Mouse (Mus musculus) neutrophil, adult 59 days (primary cell): Measurements from ENCODE around the gene Sh3glb2. TPM values are rescaled to one million over a fixed set of nuclear protein-coding genes. Genes with fewer than 3 reads are reported as not detected.

Source experiments
- total RNA-seq, 2 experiments: library from RNA; stranded (reverse); gene quantifications; 1 replicate in 1 of 2; 2 replicates in 1 of 2; pipeline ENCODE4 v1.2.4; 2023

Sh3glb2 gene
- 10 to 100 TPM; 14.6 to 16.0 TPM for total RNA-seq

GRCm38 (mm10) chr2:30358533-30359531, at the start of gene Sh3glb2:
Gene Sh3glb2, minus strand, starts transcription at chr2:30359337.

GRCm38 (mm10) chr2:30392114-30392576, 33.0 kb upstream of the Sh3glb2 start, which contains the start of gene Dolpp1:
Gene Dolpp1, plus strand, starts transcription at chr2:30392254.

GRCm38 (mm10) chr2:30363773-30364650, 4.9 kb upstream of the Sh3glb2 start, which contains the start of gene Miga2:
Gene Miga2, plus strand, starts transcription at chr2:30364233.

Other genes with a start within 250 kb of the Sh3glb2 start
- gene Zer1, start 234.8 kb downstream of the Sh3glb2 start, total RNA-seq: 10 to 100 TPM; 32.6 to 35.7 TPM
- gene Tbc1d13, start 225.6 kb downstream of the Sh3glb2 start, total RNA-seq: 10 to 100 TPM; 44.3 to 51.3 TPM
- gene Endog, start 187.8 kb downstream of the Sh3glb2 start, total RNA-seq: 1 to 10 TPM; 3.2 to 3.4 TPM
- gene Spout1, start 180.9 kb downstream of the Sh3glb2 start, total RNA-seq: 10 to 100 TPM in 1 of 2 experiments, 1 to 10 TPM in 1; 7.6 to 10.1 TPM
- 1 to 10 TPM; 2.5 TPM for gene Kyat1, start 153.5 kb downstream of the Sh3glb2 start, total RNA-seq
- gene Lrrc8a, start 121.6 kb downstream of the Sh3glb2 start, total RNA-seq: 10 to 100 TPM; 16.2 to 19.7 TPM
- under 1 TPM in 1 of 2 experiments, not detected in 1; 0.64 TPM for gene Gm28035, start 118.8 kb downstream of the Sh3glb2 start, total RNA-seq
- gene Phyhd1, start 93.1 kb downstream of the Sh3glb2 start, total RNA-seq: 1 to 10 TPM; 1.4 to 2.4 TPM
- 1 to 10 TPM in 1 of 2 experiments, not detected in 1; 8.2 TPM for gene Gm28038, start 78.3 kb downstream of the Sh3glb2 start, total RNA-seq
- 1 to 10 TPM; 4.6 to 6.1 TPM for gene Dolk, start 73.0 kb downstream of the Sh3glb2 start, total RNA-seq
- gene Nup188, start 72.9 kb downstream of the Sh3glb2 start, total RNA-seq: 10 to 100 TPM; 30.0 to 30.1 TPM
- gene Miga2, start 4.9 kb upstream of the Sh3glb2 start, total RNA-seq: 1 to 10 TPM; 5.9 to 7.6 TPM
- gene Dolpp1, start 32.9 kb upstream of the Sh3glb2 start, total RNA-seq: 10 to 100 TPM; 10.8 to 12.6 TPM
- gene Crat, start 56.5 kb upstream of the Sh3glb2 start, total RNA-seq: 10 to 100 TPM; 31.9 to 36.0 TPM
- 100 to 1,000 TPM in 1 of 2 experiments, 10 to 100 TPM in 1; 96.5 to 101 TPM for gene Ptpa, start 56.7 kb upstream of the Sh3glb2 start, total RNA-seq
- 1 to 10 TPM in 1 of 2 experiments, under 1 TPM in 1; 0.76 to 1.9 TPM for gene Ier5l, start 114.9 kb upstream of the Sh3glb2 start, total RNA-seq
- gene Cstad, start 235.7 kb upstream of the Sh3glb2 start, total RNA-seq: under 1 TPM in 1 of 2 experiments, not detected in 1; 0.64 TPM